Mouse (Mus musculus): ENCODE measurements around the gene Gdpd5.
"Not testable (repeated sequence)": the region's sequence is repeated elsewhere in the genome, so short reads cannot be mapped to it uniquely, and the experiment has no call there.

Gene Gdpd5

DNA sequence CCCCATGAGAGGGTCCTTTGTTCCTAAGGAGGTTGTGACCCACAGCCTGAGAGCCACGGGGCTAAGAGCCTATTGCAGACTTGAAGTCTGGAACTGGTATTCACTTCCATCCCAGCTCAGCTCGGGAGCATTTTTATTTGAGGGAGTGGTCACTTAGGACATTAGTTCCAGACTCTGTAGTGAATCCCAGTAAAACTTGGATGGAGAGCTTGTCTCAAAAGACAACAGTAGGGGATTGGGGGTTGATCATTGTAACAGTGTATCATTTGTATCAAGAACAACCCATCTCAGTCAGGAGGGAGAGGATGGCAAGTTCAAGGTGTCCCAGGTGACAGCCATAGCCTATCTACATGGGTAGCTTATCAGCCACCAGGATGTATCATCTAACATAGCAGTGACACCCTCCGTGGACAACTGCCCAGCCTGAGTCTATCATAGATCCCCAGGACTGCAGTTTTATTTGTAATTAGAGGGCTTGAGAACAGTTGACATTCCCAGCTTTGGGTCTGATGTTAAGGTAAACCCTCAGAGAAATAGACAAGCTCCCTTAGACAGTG is 95.4 kb downstream of the Gdpd5 start:
- no peak for DNase-seq (ENCODE audit: low read depth, low spot score)

DNA sequence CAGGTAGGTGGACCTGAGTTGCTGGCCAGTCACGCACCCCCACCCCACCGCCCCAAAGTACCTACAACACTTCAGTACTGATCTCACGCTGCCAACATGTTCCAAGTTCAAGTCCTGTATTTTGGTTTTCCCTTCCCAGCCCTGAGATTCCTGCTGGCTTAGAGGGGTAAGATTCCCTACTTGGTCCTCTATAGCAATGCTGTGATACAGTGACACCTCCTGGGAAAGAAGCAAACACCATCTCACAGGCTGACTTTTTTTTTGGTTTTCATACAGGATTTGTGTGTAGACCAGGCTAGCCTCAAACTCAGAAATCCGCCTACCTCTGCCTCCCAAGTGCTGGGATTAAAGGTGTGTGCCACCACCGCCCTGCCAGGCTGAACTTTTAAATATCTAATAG is 96.0 kb downstream of the Gdpd5 start:
- DNase-seq (ENCODE audit: low read depth, low spot score): no peak

DNA sequence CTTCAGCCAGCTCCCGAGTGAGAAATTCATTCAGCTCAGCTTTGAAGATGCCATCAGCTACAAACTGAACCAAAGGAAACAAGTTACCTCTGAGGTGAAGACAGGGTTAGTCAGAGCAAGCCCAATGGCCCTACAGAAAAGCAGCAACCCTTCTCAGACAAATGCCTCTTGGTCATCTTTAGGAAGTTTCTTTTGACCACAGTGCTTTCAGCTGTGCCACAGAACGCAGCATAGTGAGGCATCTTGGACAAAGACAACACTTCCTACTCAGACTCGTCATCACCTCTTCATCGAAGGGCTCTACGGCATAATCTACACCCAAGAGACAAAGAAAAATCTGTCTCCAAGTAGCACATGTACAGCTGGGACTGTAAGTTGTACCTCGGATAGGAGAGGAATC is 101.4 kb downstream of the Gdpd5 start:
- no peak for DNase-seq (ENCODE audit: low read depth, low spot score)

DNA sequence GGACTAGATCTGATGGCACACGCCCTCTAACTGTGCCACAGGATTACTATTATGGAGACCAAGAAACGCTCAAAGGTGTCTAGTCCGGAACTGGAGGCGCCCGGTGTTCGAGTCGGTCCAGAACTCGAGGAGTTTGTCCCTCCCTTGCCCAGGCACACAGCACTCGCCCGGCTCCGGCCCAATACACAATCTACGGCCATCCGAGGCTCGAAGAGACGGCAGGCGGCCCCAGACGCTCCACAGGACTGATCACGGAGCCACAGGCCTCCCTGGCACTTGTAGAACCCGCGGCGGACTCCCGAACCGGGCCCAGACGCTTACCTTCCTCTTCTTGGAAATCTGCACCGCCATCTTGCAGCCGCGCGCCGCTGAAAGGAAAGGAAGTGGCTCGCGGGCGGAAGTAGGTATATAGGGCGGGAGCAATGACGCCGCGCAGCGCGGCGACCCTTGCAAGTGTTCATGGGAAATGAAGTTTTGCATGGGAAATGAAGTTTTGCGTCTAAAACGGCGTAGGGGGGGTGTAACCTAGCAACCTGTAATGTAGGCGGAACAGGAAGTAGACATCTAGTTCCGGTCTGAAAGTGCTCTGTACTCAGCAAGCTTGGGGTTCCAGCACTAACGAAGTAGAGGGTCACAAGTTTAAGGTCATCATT is 102.2 kb downstream of the Gdpd5 start, which contains the start of gene Rps3:
Gene Rps3, minus strand, starts transcription at position 468 of the 653 bp plus-strand sequence.
- DNase-seq (ENCODE audit: low read depth, low spot score): peak; percentile 97

DNA sequence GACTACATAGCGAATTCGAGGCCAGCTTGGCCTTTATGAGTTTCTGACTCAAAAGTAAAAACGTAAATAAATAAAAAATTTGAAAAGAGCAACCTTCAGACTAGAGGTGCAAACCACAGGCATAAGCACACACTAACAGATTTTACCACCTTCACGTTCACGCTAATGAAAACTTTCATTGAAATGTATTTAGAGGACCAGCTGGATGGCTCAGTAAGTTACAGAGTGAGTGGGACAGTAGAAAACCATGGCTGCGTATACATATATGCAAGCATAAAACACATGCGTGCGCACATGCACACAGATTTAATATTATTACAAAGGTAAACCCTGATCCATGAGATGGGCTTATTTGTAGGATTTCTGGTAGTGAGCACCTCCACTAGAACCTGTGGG is 102.7 kb downstream of the Gdpd5 start:
- no peak for DNase-seq (ENCODE audit: low read depth, low spot score)

DNA sequence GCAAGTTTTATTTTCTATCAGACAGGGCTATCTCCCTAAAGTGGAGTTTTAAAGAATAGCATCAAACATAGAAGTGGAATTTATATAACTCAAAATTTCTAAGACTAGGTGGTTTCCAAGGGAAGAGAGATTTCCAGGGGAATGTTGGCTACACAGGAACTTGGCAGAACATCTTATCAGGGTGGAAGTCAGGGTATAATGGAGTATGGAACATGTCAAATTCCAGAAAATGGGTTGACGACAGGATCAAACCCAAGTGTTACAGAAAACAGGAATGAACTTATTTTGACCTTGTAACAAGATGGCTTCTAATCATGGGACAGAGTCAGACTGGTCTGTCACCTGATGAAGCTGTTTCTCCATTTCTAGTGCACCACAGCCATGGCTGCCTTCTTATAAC is 103.5 kb downstream of the Gdpd5 start:
- DNase-seq (ENCODE audit: low read depth, low spot score): no peak

DNA sequence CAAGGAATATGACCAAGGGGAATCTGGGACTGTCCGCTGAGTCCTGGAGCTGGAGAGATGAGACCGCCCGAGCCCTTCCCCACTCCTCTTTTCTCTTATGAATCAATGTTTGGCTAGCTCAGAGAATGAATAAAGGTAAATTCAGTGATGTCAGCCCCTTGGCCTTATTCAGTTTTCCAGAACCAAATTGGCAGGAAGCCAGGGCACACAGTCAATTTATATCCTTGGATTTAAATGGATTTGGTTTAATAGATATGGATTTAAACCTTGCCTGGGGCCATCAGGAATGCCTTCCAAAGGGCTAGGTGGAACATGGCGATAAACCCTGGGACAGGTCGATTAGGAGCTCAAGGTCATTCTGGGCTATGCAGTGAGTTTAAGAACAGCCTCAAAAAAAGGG is 108.5 kb downstream of the Gdpd5 start:
- no peak for DNase-seq (ENCODE audit: low read depth, low spot score)

DNA sequence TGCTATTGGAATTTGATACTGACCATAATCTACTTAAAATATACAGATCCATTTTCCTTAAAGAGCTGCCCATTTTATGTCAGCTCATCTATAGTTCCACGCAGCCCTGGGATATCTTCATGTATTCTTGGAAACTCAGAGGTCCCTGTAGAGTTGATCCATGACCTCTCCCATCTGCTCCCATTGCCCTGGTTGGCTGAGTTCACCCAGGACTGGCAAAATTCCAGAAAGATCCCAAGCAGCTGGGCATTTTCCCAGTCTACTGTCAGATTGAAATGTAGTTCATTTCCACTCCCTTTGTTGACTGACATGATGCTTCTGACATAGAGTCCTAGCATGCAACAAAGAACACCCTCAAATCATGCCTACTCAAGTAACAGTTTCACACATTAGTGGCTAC is 117.9 kb downstream of the Gdpd5 start:
- no peak for DNase-seq (ENCODE audit: low read depth, low spot score)

DNA sequence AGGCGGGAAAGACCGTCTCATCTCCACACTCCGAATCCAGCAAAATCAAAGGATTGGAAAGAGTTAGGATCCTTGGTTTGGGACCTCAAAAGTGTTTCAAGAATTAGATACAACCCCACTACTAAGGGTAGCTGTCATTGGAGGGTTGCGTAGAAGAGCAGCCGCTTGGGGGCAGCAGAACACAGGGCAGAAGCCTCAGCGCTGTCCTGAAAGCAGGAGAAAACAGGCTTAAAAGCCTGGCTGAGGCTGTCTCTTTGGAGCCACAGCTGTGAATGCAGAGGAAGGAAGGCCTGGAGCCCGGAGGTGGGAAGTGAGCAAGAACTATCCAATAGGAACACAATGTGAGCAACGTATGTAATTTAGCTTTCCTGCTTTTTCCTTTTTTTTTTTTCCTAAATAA is 119.0 kb downstream of the Gdpd5 start:
- peak; percentile 88 for DNase-seq (ENCODE audit: low read depth, low spot score)

DNA sequence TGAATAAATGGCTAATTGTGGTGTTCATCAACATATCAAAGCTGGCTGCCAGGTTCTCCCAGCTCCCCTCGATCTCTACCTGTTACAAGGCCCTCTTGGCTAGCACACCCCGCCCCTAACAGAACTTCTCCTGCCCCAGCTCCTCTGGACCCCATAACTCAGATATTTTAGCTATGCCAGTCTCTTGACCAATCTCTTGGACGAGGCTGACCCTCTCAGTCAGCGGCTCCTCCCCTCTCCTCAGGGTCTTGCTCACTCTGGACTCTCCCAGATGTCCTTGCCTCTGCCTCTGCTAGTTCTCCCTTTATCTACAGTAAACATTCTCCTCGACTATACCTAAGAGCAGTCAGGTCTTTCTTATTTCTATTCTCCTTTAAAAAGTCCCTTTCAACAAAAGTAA is 119.4 kb downstream of the Gdpd5 start:
- no peak for DNase-seq (ENCODE audit: low read depth, low spot score)

DNA sequence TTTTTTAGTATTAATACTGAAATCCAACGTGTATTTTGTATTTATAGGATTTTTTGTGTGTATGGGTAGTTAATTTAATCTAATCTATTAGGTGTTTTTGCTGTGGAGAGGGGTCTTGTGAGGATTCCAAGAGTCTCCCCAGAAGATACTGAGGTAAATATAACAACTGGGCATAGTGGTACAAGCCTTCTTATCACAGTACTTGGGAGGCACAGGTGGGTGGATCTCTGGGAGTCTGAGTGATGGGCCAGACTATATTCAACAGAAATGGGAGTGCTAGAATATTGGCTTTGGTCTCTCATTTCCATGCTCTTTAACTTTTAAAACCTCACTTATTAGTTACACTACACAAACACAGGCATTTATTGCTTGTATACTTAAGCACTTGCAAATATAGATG is 119.9 kb downstream of the Gdpd5 start:
- DNase-seq (ENCODE audit: low read depth, low spot score): no peak

DNA sequence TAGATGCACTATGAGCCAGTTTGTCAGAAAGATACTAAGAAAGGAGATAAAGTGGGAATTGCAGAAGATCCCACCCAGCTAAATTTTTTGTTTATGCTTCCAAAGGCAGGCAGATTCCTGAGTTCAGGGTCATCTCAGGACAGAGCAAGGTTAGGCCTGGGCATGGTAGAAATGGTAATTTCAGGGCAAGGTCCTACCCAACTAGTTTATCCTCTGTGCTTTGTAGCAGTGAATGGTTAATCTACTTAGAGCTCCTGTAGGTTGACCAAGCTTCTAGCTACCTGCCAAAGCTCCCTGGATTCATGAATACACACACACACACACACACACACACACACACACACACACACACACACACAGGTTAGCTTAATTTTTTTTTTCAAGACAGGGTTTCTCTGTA is 123.3 kb downstream of the Gdpd5 start:
- DNase-seq (ENCODE audit: low read depth, low spot score): no peak

DNA sequence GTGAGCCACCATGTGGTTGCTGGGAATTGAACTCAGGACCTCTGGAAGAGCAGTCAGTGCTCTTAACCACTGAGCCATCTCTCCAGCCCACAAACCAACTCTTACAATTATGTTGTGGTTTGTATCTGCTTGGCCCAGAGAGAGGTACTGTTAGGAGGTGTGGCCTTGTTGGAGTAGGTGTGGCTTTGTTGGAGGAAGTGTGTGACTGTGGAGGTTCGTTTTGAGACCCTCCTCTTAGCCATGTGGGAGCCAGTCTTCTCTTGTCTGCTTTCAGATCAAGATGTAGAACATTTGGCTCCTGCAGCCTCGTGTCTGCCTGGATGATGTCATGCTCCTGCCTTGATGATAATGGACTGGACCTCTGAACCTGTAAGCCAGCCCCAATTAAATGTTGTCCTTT is 127.0 kb downstream of the Gdpd5 start:
- not testable (repeated sequence) for DNase-seq (ENCODE audit: low read depth, low spot score)

DNA sequence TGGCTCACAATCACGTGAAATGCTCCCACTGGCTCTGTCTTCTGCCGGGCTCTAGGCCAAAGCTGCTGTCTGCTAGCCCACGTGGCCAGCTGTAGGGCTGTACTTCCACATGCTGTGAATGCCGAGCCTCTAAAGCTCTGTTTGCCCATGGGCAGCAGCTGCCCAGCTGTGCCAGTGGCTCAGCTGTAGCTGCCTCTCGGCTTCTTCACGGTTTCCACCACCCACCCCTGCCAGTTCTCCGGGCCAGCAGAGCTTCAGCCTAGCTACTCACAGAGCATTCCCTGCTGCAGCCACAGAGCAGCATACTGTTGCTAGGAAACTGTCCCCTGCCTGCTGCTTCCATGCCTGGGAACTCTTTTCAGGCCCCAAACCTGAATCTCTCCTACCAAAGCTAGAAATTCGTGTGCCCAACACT is 128.9 kb downstream of the Gdpd5 start:
- no peak for DNase-seq (ENCODE audit: low read depth, low spot score)

Data from CD4-positive, CD25-positive, alpha-beta regulatory T cell, adult 2 months (primary cell).